Mouse (Mus musculus): ENCODE data around the gene Adgrf4. TPM values are rescaled to one million over a fixed set of nuclear protein-coding genes. Genes with fewer than 3 reads are reported as not detected.

Gene Adgrf4
- polyA plus RNA-seq (2015; fragmentation: Nextera tagmentation; extraction: Ambion mirVana) = 0.14 TPM in 1 of 2 replicates, not detected in the other

GRCm38 (mm10) chr17:42692136-42692535 lies at the start of gene Adgrf4:
Gene Adgrf4, minus strand, starts transcription at chr17:42692284.
- no peak for ATAC-seq (replicated peaks)
- Histone ChIP-seq H3K9ac (replicated peaks) (no peak within 1 kb of the TSS), H3K27ac (replicated peaks) (no peak within 1 kb of the TSS), H3K9me3 (no peaks in the 10 kb centered on the region), H3K4me3 (no peak within 1 kb of the TSS), H3K4me2 (replicated peaks) (no peak within 1 kb of the TSS), H3K4me1 (no peaks in the 10 kb centered on the region), H3K27me3 (no peaks in the 10 kb centered on the region), H3K36me3 (no peaks in the 10 kb centered on the region)
- WGBS = 92% methylated on average over 10 of the region's 10 CpGs

DNA sequence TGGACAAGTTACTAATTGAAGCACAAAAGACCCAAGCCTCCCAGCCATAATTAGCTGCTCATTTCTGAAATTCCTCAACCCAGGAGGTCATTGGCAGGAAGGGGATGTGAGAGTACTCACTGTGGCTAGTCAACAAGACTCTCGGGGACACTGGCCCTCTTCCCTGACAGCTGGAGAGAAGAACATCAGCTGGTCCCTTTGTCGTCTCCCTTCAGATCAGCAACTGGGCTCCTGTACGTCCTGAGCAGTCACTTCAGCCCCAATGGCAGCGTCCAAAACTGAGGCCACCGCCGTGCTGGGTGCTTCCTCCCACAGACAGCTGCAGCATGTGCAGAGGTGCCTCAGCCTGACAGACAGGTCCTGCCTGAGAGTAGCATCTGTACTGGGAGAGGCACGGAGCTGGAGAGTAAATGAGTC lies 49.7 kb upstream of the Adgrf4 start, which contains the start of gene Adgrf2:
Gene Adgrf2, minus strand, starts transcription at position 379 of the 417 bp plus-strand sequence.
- no peak within 1 kb of the TSS for H3K4me3 ChIP-seq
- no peak for ATAC-seq (replicated peaks)
- no peaks in the 10 kb centered on the region for H3K9me3 ChIP-seq
- no peaks in the 10 kb centered on the region for H3K27me3 ChIP-seq
- H3K36me3 ChIP-seq = no peaks in the 10 kb centered on the region
- WGBS = 21% methylated on average over 7 of the region's 7 CpGs
- no peak within 1 kb of the TSS for H3K27ac ChIP-seq (replicated peaks)
- H3K4me2 ChIP-seq (replicated peaks) = no peak within 1 kb of the TSS
- no peaks in the 10 kb centered on the region for H3K4me1 ChIP-seq
- H3K9ac ChIP-seq (replicated peaks) = no peak within 1 kb of the TSS

GRCm38 (mm10) chr17:42738794-42739193 lies 46.7 kb upstream of the Adgrf4 start:
- no peak overlapping the region for H3K27ac ChIP-seq (replicated peaks)
- H3K4me1 ChIP-seq = no peaks in the 10 kb centered on the region
- no peaks in the 10 kb centered on the region for H3K36me3 ChIP-seq
- WGBS = 89% methylated on average over 6 of the region's 6 CpGs
- H3K9me3 ChIP-seq = no peaks in the 10 kb centered on the region
- no peak overlapping the region for H3K4me2 ChIP-seq (replicated peaks)
- no peaks in the 10 kb centered on the region for H3K27me3 ChIP-seq
- no peak overlapping the region for H3K4me3 ChIP-seq
- no peak for ATAC-seq (replicated peaks)
- H3K9ac ChIP-seq (replicated peaks) = no peak overlapping the region

DNA sequence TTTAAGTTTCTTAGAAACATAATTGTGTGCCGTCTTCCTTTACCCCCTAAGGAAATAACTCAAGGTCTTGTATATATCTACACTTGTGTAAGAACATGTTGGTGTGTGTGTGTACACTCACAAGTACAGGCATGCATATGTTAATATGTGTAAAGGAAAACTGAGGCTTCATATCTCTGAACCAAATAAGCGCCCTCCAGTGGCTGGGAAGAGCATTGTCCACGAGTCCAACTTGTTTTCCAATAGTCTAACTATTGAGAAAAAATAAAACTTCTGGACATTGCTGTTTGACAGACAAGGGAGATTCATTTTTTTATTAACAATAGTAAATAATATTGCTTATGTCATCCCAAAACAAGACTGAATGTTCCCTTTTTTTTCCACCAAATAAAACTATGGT lies 25.1 kb upstream of the Adgrf4 start:
- Histone ChIP-seq H3K9ac (replicated peaks) (no peak overlapping the region), H3K27me3 (no peaks in the 10 kb centered on the region), H3K27ac (replicated peaks) (no peak overlapping the region), H3K9me3 (no peaks in the 10 kb centered on the region), H3K4me2 (replicated peaks) (no peak overlapping the region), H3K36me3 (no peaks in the 10 kb centered on the region), H3K4me3 (no peak overlapping the region), H3K4me1 (no peaks in the 10 kb centered on the region)
- no peak for ATAC-seq (replicated peaks)
- 57% methylated on average over 3 of the region's 3 CpGs for WGBS

- Histone ChIP-seq H3K9ac (replicated peaks) (no peak overlapping the region), H3K9me3 (no peaks in the 10 kb centered on the region), H3K27me3 (no peaks in the 10 kb centered on the region), H3K4me2 (replicated peaks) (no peak overlapping the region), H3K36me3 (no peaks in the 10 kb centered on the region), H3K4me1 (no peaks in the 10 kb centered on the region), H3K27ac (replicated peaks) (no peak overlapping the region), H3K4me3 (no peak overlapping the region)
- WGBS = 93% methylated on average over 7 of the region's 7 CpGs
- ATAC-seq (replicated peaks) = no peak
Observed at GRCm38 (mm10) chr17:42714991-42715390, 22.9 kb upstream of the Adgrf4 start.

DNA sequence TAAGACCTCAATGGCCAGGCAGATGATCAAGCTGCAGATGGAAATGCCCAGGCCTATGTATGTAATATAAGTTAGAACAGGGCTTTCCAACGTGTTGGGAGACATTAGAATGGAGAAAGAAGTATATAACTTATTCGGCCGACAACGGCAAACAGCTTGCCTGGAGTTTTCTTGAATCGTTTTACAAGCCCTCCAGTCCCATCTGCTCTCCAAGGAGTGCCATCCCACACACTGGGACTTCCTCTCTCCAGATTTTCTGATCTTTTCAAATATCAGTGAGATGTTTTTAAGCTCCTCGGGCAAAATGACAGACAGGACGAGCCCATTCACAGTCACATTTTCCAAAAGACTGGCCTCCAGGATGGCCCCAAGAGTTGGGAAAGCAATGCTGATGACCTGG lies 18.6 kb upstream of the Adgrf4 start:
- H3K4me3 ChIP-seq = no peak overlapping the region
- 89% methylated on average over 7 of the region's 7 CpGs for WGBS
- no peaks in the 10 kb centered on the region for H3K36me3 ChIP-seq
- H3K4me2 ChIP-seq (replicated peaks) = no peak overlapping the region
- H3K9ac ChIP-seq (replicated peaks) = no peak overlapping the region
- H3K9me3 ChIP-seq = no peaks in the 10 kb centered on the region
- ATAC-seq (replicated peaks) = no peak
- H3K27me3 ChIP-seq = no peaks in the 10 kb centered on the region
- H3K4me1 ChIP-seq = no peaks in the 10 kb centered on the region
- no peak overlapping the region for H3K27ac ChIP-seq (replicated peaks)

GRCm38 (mm10) chr17:42705611-42706010 lies 13.5 kb upstream of the Adgrf4 start:
- Histone ChIP-seq H3K36me3 (no peaks in the 10 kb centered on the region), H3K4me2 (replicated peaks) (no peak overlapping the region), H3K27ac (replicated peaks) (no peak overlapping the region), H3K27me3 (no peaks in the 10 kb centered on the region), H3K4me1 (no peaks in the 10 kb centered on the region), H3K9me3 (no peaks in the 10 kb centered on the region), H3K4me3 (no peak overlapping the region), H3K9ac (replicated peaks) (no peak overlapping the region)
- 81% methylated on average over 4 of the region's 4 CpGs for WGBS
- no peak for ATAC-seq (replicated peaks)

DNA sequence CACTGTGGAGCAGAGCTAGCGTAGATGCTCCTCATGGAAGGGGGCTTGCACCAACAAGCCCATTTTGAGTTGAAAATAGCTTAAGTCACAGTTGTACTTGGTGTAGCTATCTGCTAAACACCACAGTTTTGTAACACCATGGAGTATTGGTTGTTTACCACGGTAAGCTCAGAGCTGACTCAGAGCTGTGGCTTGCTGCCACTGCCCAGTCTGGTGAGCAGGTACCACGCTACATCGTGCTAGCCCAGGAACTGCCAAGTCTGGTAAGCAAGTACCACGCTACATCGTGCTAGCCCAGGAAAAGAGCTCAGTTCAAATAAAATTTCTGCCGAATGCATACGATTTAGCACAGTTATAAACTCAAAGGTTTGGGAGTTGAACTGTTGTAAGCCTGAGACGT lies 10.1 kb upstream of the Adgrf4 start:
- H3K4me2 ChIP-seq (replicated peaks) = no peak overlapping the region
- H3K9me3 ChIP-seq = no peaks in the 10 kb centered on the region
- no peak overlapping the region for H3K27ac ChIP-seq (replicated peaks)
- no peaks in the 10 kb centered on the region for H3K36me3 ChIP-seq
- H3K4me3 ChIP-seq = no peak overlapping the region
- WGBS = 91% methylated on average over 9 of the region's 9 CpGs
- ATAC-seq (replicated peaks) = no peak
- H3K27me3 ChIP-seq = no peaks in the 10 kb centered on the region
- no peak overlapping the region for H3K9ac ChIP-seq (replicated peaks)
- H3K4me1 ChIP-seq = no peaks in the 10 kb centered on the region

DNA sequence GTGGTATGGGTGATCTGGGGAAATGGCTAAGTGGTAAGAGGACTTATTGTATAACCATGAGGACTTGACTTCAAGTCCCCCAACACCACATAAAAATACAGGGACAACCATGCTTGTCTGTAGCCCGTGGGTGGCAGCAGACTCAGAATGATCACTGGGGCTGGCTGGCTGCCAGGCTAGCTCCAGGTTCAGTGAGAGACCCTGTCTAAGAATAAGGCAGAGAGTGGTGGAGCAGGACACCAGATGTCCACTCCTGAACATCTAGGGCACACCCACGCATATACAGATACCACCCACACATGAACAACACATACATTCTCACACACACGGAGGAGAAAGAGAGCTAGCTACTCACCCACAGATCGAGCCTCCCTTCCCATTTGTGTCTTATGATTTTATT lies 2.6 kb upstream of the Adgrf4 start:
- no peak overlapping the region for H3K27ac ChIP-seq (replicated peaks)
- no peak overlapping the region for H3K4me3 ChIP-seq
- 86% methylated on average over 4 of the region's 4 CpGs for WGBS
- ATAC-seq (replicated peaks) = no peak
- H3K27me3 ChIP-seq = no peaks in the 10 kb centered on the region
- H3K4me1 ChIP-seq = no peaks in the 10 kb centered on the region
- no peaks in the 10 kb centered on the region for H3K9me3 ChIP-seq
- no peak overlapping the region for H3K4me2 ChIP-seq (replicated peaks)
- no peak overlapping the region for H3K9ac ChIP-seq (replicated peaks)
- no peaks in the 10 kb centered on the region for H3K36me3 ChIP-seq

DNA sequence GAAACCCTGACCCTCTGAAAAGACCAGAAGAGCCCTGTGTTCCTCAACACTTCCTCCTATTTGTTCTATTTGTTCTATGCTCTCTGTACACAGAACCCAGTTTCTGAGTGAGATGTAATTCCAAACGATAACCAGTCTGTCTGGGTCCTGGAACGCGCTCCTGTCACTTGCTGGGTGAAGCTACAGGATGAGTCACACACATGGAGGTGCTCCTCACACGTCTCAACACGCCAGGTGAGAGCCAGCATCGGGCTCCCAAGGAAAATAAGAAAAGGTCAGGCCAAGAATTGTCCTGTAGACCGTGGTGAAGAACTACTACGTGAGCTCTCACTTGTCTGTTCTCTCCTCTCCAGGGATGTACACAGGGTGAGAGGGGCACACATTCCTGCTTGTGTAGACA lies 1.6 kb downstream of the Adgrf4 start:
- no peaks in the 10 kb centered on the region for H3K27me3 ChIP-seq
- H3K9me3 ChIP-seq = no peaks in the 10 kb centered on the region
- H3K36me3 ChIP-seq = no peaks in the 10 kb centered on the region
- H3K4me2 ChIP-seq (replicated peaks) = no peak overlapping the region
- H3K4me1 ChIP-seq = no peaks in the 10 kb centered on the region
- ATAC-seq (replicated peaks) = no peak
- H3K27ac ChIP-seq (replicated peaks) = no peak overlapping the region
- H3K9ac ChIP-seq (replicated peaks) = no peak overlapping the region
- H3K4me3 ChIP-seq = no peak overlapping the region
- 93% methylated on average over 8 of the region's 8 CpGs for WGBS

- no peak overlapping the region for H3K9ac ChIP-seq (replicated peaks)
- no peak overlapping the region for H3K4me3 ChIP-seq
- peak; percentile 92 for ATAC-seq (replicated peaks)
- no peak overlapping the region for H3K27ac ChIP-seq (replicated peaks)
- 23% methylated on average over 14 of the region's 14 CpGs for WGBS
- no peaks in the 10 kb centered on the region for H3K4me1 ChIP-seq
- no peaks in the 10 kb centered on the region for H3K27me3 ChIP-seq
- H3K9me3 ChIP-seq = no peaks in the 10 kb centered on the region
- H3K36me3 ChIP-seq = no peaks in the 10 kb centered on the region
- H3K4me2 ChIP-seq (replicated peaks) = peak overlapping the region; percentile 36
Observed at GRCm38 (mm10) chr17:42658634-42659422, 33.3 kb downstream of the Adgrf4 start.

DNA sequence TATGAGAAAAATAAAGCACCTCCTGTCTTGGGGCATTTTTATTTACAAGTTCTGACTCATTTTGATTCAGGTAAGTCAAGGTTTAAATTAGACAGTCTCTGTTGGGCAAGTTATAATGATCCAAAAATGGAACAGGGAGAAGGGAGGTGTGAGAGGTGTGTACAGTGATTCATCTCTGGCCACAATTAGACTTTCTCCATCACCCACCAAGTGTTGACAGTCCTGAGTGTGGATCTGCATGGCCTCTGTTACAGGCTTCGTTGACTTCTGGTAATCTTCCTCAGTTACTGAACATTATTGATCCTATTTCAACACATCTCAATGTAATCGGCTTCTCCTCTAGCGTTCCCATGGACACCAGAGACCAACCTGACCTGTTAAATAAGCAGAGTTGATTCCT lies 48.7 kb downstream of the Adgrf4 start:
- ATAC-seq (replicated peaks) = no peak
- H3K9ac ChIP-seq (replicated peaks) = no peak overlapping the region
- H3K9me3 ChIP-seq = no peaks in the 10 kb centered on the region
- WGBS = 91% methylated on average over 3 of the region's 3 CpGs
- no peak overlapping the region for H3K4me2 ChIP-seq (replicated peaks)
- no peak overlapping the region for H3K27ac ChIP-seq (replicated peaks)
- no peaks in the 10 kb centered on the region for H3K27me3 ChIP-seq
- H3K4me1 ChIP-seq = no peaks in the 10 kb centered on the region
- no peaks in the 10 kb centered on the region for H3K36me3 ChIP-seq
- H3K4me3 ChIP-seq = no peak overlapping the region

DNA sequence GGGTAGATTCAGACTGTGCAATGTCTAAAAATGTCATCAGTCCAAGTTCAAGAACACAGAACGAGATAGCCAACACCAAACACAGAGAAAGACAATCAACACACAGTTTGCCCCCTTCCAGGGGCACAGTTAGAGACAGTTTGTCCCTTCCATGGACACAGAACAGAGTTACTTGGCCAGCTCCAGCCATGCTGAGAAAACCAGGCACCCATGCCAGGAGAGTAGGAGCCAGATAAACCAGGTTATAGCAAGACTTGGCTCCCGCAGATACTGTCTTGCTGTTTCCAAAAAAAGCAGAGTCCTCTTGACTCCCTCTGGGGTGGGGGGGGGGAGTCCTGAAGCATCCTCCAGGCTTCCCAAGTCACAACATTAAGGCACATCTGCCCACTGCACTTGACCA lies 61.9 kb downstream of the Adgrf4 start:
- Histone ChIP-seq H3K27me3 (no peaks in the 10 kb centered on the region), H3K4me1 (no peaks in the 10 kb centered on the region), H3K9ac (replicated peaks) (no peak overlapping the region), H3K4me2 (replicated peaks) (no peak overlapping the region), H3K4me3 (no peak overlapping the region), H3K9me3 (no peaks in the 10 kb centered on the region), H3K36me3 (no peaks in the 10 kb centered on the region), H3K27ac (replicated peaks) (no peak overlapping the region)
- no peak for ATAC-seq (replicated peaks)
- WGBS = 92% methylated on average over 2 of the region's 2 CpGs

Measured in forebrain, embryonic 15.5 days (tissue).